Mouse (Mus musculus) limb, embryonic 12.5 days (tissue): ENCODE data around the gene Klk1b1. TPM values are rescaled to one million over a fixed set of nuclear protein-coding genes. Genes with fewer than 3 reads are reported as not detected.
"Not testable (repeated sequence)": the region's sequence is repeated elsewhere in the genome, so short reads cannot be mapped to it uniquely, and the experiment has no call there.

Source experiments
- ATAC-seq: fragments of 200-750 bp; cut with Nextera tagmentation; 2 replicates; pipeline ENCODE4 v1.8.0; 2017; ENCODE audit warnings: low read depth, moderate TSS enrichment; ENCODE audit not compliant: insufficient number of reproducible peaks, insufficient read depth, low FRiP score, low TSS enrichment
- H3K27ac ChIP-seq: fragments of 300-500 bp; sonication (generic); 2 replicates; pipeline ENCODE4 v1.5.1; 2016; ENCODE audit warnings: mild to moderate bottlenecking, moderate library complexity
- H3K27me3 ChIP-seq: fragments of 300-500 bp; sonication (generic); 2 replicates; pipeline ENCODE4 v1.6.1; 2016; ENCODE audit warnings: mild to moderate bottlenecking, moderate library complexity
- H3K36me3 ChIP-seq: fragments of 300-500 bp; sonication (generic); 2 replicates; pipeline ENCODE4 v1.6.1; 2016; ENCODE audit warnings: mild to moderate bottlenecking, moderate library complexity
- H3K4me1 ChIP-seq: fragments of 300-500 bp; sonication (generic); replicated peaks from 2 replicates; pipeline ENCODE4 v1.6.1; 2016
- H3K4me2 ChIP-seq: fragments of 300-500 bp; sonication (generic); 2 replicates; pipeline ENCODE4 v1.6.1; 2016; ENCODE audit warnings: mild to moderate bottlenecking, moderate library complexity
- H3K4me3 ChIP-seq: fragments of 300-500 bp; sonication (generic); replicated peaks from 2 replicates; pipeline ENCODE4 v1.5.1; 2016; ENCODE audit warnings: mild to moderate bottlenecking
- H3K9ac ChIP-seq: fragments of 300-500 bp; sonication (generic); replicated peaks from 2 replicates; pipeline ENCODE4 v1.6.1; 2016; ENCODE audit warnings: mild to moderate bottlenecking, moderate library complexity
- H3K9me3 ChIP-seq: fragments of 300-500 bp; sonication (generic); 2 replicates; pipeline ENCODE4 v1.6.1; 2016; ENCODE audit warnings: mild to moderate bottlenecking, moderate library complexity
- WGBS: fragments of 180-500 bp; shearing (Covaris S2); methylation state at CpG from one replicate; pipeline ENCODE4 v1.1.7; 2016; 5-methylcytosine and 5-hydroxymethylcytosine counted together
- polyA plus RNA-seq: library from polyadenylated mRNA; unstranded; fragments of >200 nt; fragmentation: Nextera tagmentation; extraction: Ambion mirVana; gene quantifications from 2 replicates; pipeline ENCODE4 v1.2.1, GENCODE M21; 2016

Klk1b1 gene
- polyA plus RNA-seq, 1 experiment from 2014 or later: not detected

GRCm38 (mm10) chr7:44004847-44005246, 38.3 kb downstream of the Klk1b1 start:
- no peak for ATAC-seq
- Histone ChIP-seq H3K4me3 (no peak overlapping the region), H3K27me3 (no peaks in the 10 kb centered on the region), H3K27ac (no peak overlapping the region), H3K4me1 (no peaks in the 10 kb centered on the region), H3K9me3 (no peaks in the 10 kb centered on the region), H3K36me3 (no peaks in the 10 kb centered on the region), H3K9ac (no peak overlapping the region), H3K4me2 (no peak overlapping the region)

GRCm38 (mm10) chr7:44011868-44012267, 45.3 kb downstream of the Klk1b1 start, which contains the start of gene Klk1b26:
Gene Klk1b26 (plus strand): TSS chr7:44012168.
- H3K9me3 ChIP-seq, H3K4me3 ChIP-seq, H3K4me1 ChIP-seq, ATAC-seq, H3K36me3 ChIP-seq, H3K9ac ChIP-seq, H3K27me3 ChIP-seq, H3K27ac ChIP-seq, H3K4me2 ChIP-seq: not testable (repeated sequence)

GRCm38 (mm10) chr7:44014666-44015065, 48.1 kb downstream of the Klk1b1 start:
- not testable (repeated sequence) for H3K4me1 ChIP-seq, H3K9ac ChIP-seq, H3K4me3 ChIP-seq, ATAC-seq, H3K9me3 ChIP-seq, H3K4me2 ChIP-seq, H3K27ac ChIP-seq, H3K27me3 ChIP-seq, H3K36me3 ChIP-seq
- 79% methylated on average over 6 of the region's 6 CpGs for WGBS

GRCm38 (mm10) chr7:44015071-44015470, 48.5 kb downstream of the Klk1b1 start:
- H3K36me3 ChIP-seq: no peaks in the 10 kb centered on the region

More at GRCm38 (mm10) chr7:44015071-44015470, 48.5 kb downstream of the Klk1b1 start:
- Histone ChIP-seq H3K9me3 (no peaks in the 10 kb centered on the region), H3K27me3 (no peaks in the 10 kb centered on the region), H3K4me2 (no peak overlapping the region), H3K4me1 (no peaks in the 10 kb centered on the region), H3K9ac (no peak overlapping the region), H3K27ac (no peak overlapping the region), H3K4me3 (no peak overlapping the region)
- WGBS: 89% methylated on average over 5 of the region's 5 CpGs
- ATAC-seq: no peak

Other genes with a start within 250 kb of the Klk1b1 start
- gene Klk12, start 197.9 kb upstream of the Klk1b1 start, polyA plus RNA-seq: not detected in 2 replicates
- not detected in 2 replicates for gene Klk11, start 192.1 kb upstream of the Klk1b1 start, polyA plus RNA-seq
- gene Klk10, start 185.7 kb upstream of the Klk1b1 start, polyA plus RNA-seq: 0.35 and 0.41 TPM in 2 replicates
- 0.14 and 0.19 TPM in 2 replicates for gene Klk9, start 174.9 kb upstream of the Klk1b1 start, polyA plus RNA-seq
- gene Klk8, start 169.2 kb upstream of the Klk1b1 start, polyA plus RNA-seq: 12.7 and 13.4 TPM in 2 replicates
- gene Klk7, start 155.5 kb upstream of the Klk1b1 start, polyA plus RNA-seq: 0.10 TPM in 1 of 2 replicates, not detected in the other
- gene Klk6, start 142.3 kb upstream of the Klk1b1 start, polyA plus RNA-seq: not detected in 2 replicates
- gene Klk5, start 124.8 kb upstream of the Klk1b1 start, polyA plus RNA-seq: 0.28 TPM in 1 of 2 replicates, not detected in the other
- 0.23 TPM in 1 of 2 replicates, not detected in the other for gene Klk4, start 85.6 kb upstream of the Klk1b1 start, polyA plus RNA-seq
- gene Klk15, start 33.0 kb upstream of the Klk1b1 start, polyA plus RNA-seq: not detected in 2 replicates
- gene Klk1b8, start 16.1 kb upstream of the Klk1b1 start, polyA plus RNA-seq: not detected in 2 replicates
- not detected in 2 replicates for gene Klk1b9, start 9.3 kb downstream of the Klk1b1 start, polyA plus RNA-seq
- not detected in 2 replicates for gene Klk1b11, start 29.1 kb downstream of the Klk1b1 start, polyA plus RNA-seq
- gene Klk1b26, start 45.4 kb downstream of the Klk1b1 start, polyA plus RNA-seq: not detected in 2 replicates
- not detected in 2 replicates for gene Klk1b27, start 85.5 kb downstream of the Klk1b1 start, polyA plus RNA-seq
- gene Klk1b21, start 135.6 kb downstream of the Klk1b1 start, polyA plus RNA-seq: not detected in 2 replicates
- not detected in 2 replicates for gene Klk1b22, start 145.9 kb downstream of the Klk1b1 start, polyA plus RNA-seq
- not detected in 2 replicates for gene Klk1b16, start 170.0 kb downstream of the Klk1b1 start, polyA plus RNA-seq
- not detected in 2 replicates for gene Klk1b24, start 221.5 kb downstream of the Klk1b1 start, polyA plus RNA-seq
- gene Klk1b3, start 231.4 kb downstream of the Klk1b1 start, polyA plus RNA-seq: not detected in 2 replicates
- not detected in 2 replicates for gene Klk1b4, start 240.7 kb downstream of the Klk1b1 start, polyA plus RNA-seq
- not detected in 2 replicates for gene Klk1b5, start 249.2 kb downstream of the Klk1b1 start, polyA plus RNA-seq